Mouse (Mus musculus) CH12.LX (cell line): ENCODE measurements around the gene Tnni3.

ENCODE experiments used
- MAX ChIP-seq: IDR thresholded peaks from 2 replicates; pipeline ENCODE4 v1.6.1; 2011; ENCODE audit warnings: low read length, improper control_type of control experiment
- MXI1 ChIP-seq: IDR thresholded peaks from 2 replicates; pipeline ENCODE4 v1.6.1; 2011; ENCODE audit warnings: mild to moderate bottlenecking, low read depth, low read length, improper control_type of control experiment

GRCm38 (mm10) chr7:4516332-4517050 is 7.5 kb downstream of the Tnni3 start, which contains the start of gene Tnnt1:
- TF ChIP-seq MXI1: no peak
- TF ChIP-seq MAX: no peak
